Mouse (Mus musculus): Measurements from ENCODE around the gene Mef2a.
"Not testable (repeated sequence)": the region's sequence is repeated elsewhere in the genome, so short reads cannot be mapped to it uniquely, and the experiment has no call there.

Gene Mef2a

DNA sequence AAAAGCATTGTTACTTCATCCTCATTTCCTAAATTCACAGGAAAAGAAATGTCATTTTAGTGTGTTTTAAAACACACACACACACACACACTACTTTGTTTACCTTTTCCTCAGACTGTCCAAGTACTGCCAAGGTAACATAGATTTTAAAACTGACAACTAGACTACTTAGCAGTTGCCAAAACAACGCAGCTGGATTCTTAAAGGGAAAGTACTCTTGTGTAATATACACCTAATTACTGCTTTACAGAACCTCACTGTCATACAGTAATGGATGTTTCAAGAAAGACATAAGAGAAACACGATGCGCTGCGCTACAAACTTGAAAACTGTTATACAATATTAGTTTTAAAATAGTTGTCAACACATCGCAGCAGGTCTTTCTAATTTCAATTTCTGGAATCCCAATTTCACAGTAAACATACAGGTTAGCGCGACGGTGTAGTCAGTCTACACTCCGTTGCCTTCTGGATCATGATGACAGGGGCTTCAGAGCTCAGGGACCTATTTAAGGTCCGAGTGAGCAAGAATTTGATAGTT, 1.2 kb downstream of the Mef2a start:
- DNase-seq (ENCODE audit: low spot score): no peak

GRCm38 (mm10) chr7:67369645-67370044, 3.0 kb downstream of the Mef2a start:
- DNase-seq (ENCODE audit: low spot score): no peak

GRCm38 (mm10) chr7:67368394-67368793, 4.3 kb downstream of the Mef2a start:
- no peak for DNase-seq (ENCODE audit: low spot score)

DNA sequence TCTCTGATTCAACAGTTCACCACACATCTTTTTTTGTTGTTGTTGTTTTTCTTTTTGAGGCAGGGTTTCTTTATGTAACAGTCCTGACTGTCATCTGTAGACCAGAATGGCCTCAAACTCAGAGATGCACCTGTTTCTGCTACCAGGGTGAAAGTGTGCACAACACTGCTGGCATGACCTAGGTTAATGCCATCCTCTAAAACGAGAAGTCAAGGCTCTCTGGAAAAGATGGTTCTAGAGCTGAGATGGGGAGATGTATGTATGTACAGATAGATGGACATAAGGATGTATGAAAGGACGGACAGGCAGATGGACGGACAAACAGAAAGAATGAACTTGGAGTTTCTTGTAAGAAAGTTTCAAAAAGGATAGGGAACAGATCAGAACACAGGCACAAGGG, 12.1 kb downstream of the Mef2a start:
- no peak for DNase-seq (ENCODE audit: low spot score)

DNA sequence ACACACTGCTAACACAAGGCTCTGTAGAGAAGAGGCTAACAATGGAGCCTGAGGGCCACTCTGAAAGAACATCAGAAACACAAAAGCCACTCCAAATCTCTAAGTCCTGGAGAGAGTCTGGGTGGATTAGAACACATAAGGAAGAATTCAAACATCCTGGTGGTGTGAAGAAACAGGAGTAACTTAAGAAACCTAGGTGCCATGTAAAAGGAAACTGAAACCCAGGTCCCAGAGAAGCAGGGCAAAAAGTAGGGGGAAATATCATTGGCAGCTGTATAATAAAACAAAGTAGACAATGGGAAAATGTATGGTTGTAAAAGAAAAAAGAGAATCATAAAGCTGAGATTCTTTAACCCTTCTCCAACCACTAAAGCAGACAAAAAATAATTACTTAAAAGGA, 12.8 kb downstream of the Mef2a start:
- DNase-seq (ENCODE audit: low spot score): no peak

DNA sequence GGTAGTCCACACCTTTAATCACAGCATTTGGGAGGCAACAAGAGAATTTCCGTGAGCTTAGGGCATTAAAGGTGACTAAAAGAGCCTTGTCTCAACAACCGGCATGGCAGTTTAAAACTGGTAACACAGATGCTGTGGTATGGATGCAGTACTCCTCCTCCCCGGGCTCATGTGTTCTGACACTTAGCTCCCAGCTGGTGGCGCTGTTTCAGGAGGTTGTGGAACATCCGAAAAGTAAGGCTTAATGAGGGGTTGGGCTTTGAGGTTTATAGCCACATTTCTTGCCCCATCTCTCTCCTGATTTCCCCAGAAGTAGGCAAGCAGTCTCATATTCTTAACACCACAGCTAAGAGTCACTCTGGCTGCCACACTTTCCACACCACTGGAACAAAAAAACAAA, 16.8 kb downstream of the Mef2a start:
- DNase-seq (ENCODE audit: low spot score): no peak

DNA sequence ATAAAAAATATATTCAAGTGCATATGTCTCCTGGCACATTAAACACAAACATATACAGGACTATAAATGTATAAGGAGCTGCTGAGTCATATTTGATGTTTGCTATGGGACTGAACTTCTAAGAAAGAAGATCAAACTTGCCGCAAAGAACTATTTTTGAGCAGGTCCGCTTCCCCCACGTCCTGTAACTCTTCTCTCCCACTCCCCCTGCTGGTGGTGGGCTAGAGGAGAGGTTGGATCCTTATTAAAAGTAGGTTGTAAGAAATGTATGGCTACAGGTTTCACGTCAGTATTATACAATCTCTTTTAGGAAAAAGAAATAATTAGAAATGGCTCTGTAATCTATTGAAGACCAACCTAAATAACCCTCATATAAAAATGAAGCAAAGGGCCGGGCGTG, 19.0 kb downstream of the Mef2a start:
- DNase-seq (ENCODE audit: low spot score): peak; percentile 23

DNA sequence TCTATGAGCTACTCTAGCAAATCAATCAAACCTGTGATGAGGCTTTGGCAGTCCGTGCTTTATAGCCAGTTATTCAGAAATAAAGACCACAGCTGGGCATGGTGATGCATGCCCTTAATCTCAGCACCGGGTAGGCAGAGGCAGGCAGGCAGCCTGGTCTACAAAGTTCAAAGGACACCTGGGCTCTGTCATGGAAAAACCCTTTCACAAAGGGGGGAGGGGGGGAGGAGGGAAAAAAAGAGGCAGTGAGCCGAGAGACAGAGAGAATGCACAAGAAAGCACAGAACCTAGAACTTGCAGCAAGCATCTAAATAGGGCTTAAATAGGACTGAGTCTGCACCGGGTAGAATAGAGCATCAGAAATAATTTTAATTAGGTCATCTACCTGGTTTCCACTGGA, 19.7 kb downstream of the Mef2a start:
- no peak for DNase-seq (ENCODE audit: low spot score)

DNA sequence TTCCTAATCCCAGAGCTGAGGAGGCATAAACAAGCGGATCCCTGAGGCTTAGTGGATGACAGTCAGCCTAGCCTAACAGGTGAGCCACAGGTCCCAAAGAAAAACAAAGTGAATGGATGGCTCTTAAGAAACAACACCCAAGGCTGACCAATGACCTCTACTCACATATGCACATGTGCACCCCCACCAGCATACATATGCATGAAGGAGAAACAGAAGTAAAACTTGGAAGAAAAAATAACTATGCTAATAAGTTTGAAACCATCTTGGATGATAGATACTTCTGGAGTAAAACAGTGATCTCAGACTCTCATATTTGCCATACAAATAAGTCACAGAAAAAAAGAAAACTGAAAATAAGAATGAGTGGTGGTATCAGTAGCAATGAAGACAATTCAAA, 28.2 kb downstream of the Mef2a start:
- DNase-seq (ENCODE audit: low spot score): no peak

GRCm38 (mm10) chr7:67342067-67342625, 30.5 kb downstream of the Mef2a start:
- DNase-seq (ENCODE audit: low spot score): no peak

DNA sequence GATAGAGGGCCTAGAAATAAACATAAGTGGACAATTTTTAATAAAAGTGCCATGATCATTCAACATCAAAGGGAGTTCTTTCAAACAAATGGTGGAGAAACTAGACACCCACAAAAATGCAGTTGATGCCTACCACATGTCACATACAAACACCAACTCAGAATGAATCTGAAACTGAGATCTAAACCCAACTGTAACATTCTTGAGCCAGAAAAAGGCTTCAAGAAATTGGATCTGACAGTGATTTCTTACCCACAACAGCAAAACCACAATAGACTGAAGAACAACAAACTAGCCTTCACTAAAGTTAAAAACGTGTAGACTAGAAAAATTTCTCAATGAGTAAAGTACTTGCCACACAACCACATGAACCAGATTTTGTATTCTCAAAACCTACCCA, 52.3 kb downstream of the Mef2a start:
- no peak for DNase-seq (ENCODE audit: low spot score)

DNA sequence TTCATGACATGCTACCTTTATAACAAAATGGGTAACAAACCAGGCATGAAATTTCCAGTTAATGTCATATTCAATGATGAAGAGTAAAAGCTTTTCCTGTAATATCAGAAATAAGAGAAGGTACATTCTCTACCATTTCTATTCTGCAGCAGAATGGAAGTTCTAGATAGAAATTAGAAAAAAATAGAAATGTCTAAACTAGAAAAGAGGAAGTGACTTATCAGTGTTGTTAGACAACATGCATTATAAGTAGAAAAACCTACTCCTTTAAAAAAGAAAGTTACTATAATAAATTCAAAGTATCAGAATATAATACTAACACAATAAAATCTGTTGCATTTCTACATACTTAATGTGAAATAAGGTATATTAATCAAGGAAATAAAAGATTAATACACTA, 54.0 kb downstream of the Mef2a start:
- no peak for DNase-seq (ENCODE audit: low spot score)

GRCm38 (mm10) chr7:67313200-67313599, 59.5 kb downstream of the Mef2a start:
- DNase-seq (ENCODE audit: low spot score): no peak

DNA sequence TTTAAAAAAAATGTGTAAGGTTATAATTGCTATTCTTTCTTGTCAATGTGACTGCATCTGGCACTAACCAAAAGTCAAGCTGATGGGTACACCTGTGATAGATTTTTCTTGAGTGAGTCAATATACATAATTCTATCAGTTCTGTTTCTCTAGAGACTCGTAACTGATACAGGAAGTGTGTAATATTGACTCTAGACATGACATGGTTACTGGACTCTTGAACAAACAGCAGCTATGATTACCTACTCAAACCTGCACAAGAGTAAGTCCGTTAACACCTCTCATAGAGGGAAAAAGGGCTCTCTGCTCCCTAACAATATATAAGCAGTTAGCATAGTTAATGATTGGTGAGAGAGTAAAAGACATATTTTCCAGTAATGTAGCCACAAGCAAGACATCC, 62.5 kb downstream of the Mef2a start:
- no peak for DNase-seq (ENCODE audit: low spot score)

DNA sequence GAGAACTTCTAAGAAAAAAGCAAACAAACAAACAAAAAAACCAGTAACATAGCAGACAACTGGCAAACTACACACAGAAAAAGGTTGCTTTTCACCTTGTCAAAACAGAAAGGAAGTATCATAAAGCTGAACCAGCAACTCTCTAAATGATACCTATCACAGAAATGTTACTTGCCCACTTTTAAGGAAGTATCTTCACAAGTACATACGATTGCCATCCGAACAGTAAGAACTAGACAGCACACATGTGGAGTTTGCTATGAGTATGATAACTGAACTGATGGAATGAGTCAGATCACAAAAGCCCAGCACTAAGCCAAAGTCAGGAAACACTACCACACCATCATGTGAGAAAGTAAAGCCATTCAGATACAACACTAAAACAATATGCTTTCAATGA, 64.6 kb downstream of the Mef2a start:
- no peak for DNase-seq (ENCODE audit: low spot score)

GRCm38 (mm10) chr7:67307078-67307477, 65.6 kb downstream of the Mef2a start:
- no peak for DNase-seq (ENCODE audit: low spot score)

DNA sequence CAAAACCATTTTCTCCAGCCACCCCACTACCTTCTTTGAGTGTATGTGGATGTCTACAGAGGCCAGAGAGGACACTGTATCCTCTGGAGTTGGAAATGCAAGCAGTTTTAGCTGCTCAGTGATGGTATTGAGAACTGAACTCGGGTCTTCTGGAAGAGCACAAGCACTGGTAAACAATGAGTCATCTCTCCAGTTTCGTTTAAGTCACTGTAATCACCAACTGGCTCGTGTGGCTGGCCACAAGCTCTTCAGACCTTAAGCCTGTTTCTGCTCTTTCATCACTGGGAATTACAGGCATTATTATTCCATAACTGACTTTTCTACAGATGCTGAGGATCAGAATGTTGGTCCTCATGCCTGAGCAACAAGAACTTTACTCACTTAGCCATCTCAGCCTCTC, 67.7 kb downstream of the Mef2a start:
- DNase-seq (ENCODE audit: low spot score): no peak

- DNase-seq (ENCODE audit: low spot score): no peak
These were observed 76.2 kb downstream of the Mef2a start for GRCm38 (mm10) chr7:67296419-67296818.

DNA sequence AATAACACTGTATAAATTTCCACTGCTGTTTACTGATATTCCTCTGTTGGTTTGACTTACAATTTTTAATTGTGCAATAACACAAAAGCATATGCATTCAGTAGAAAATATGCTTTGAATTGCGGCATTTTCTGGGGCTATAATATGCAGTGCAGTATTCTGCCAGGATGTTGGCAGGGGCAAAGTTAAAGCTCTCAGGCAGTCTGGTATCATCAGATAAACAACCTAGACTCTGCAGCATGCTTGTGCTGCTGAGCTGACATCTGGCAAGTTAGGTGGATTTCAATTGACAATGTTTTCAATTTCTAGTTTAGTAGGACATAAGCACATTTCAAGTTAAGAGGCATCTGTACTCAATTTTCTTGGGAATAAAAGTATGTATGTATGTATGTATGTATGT, 81.3 kb downstream of the Mef2a start:
- no peak for DNase-seq (ENCODE audit: low spot score)

GRCm38 (mm10) chr7:67287456-67287855, 85.2 kb downstream of the Mef2a start:
- no peak for DNase-seq (ENCODE audit: low spot score)

DNA sequence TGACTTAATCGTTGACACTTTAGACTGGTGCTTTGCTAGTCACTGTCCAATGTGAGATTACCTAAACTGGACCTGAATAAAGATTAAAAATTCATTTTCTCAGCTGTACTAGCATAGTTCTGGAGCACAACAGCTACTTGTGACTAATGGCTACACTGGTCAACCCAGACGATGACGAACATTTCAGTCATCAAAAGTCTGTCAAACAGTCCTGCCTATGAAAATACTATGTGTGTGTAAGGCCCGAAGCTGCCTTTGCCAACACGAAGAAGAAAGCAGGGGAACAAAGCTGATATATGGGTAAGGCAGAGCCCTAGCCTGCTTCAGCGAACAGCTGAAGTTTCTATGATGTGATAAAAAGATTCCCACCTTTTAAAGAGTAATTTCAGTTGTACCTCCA, 89.1 kb downstream of the Mef2a start:
- no peak for DNase-seq (ENCODE audit: low spot score)

GRCm38 (mm10) chr7:67270447-67270846, 102.2 kb downstream of the Mef2a start:
- not testable (repeated sequence) for DNase-seq (ENCODE audit: low spot score)

GRCm38 (mm10) chr7:67259828-67260563, 112.7 kb downstream of the Mef2a start:
- DNase-seq (ENCODE audit: low spot score): peak; percentile 69

DNA sequence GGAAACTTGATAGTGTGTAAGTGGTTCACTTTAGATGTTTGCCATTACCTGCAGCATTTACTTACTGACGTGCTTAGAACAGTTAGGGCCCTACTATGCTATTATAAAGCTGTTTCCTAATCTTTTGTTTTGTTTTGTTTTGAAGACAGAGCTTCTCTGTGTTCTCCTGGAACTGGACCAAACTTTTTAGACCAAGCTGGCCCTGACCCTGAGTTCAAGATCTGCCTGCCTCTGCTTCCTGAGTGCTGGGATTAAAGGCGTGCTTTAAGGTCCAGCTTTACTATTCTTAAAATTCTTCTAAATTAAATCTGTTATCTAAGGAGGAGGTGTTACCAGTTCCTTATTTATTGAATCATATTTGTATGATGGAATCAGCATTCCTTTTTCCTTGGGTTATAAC, 126.6 kb downstream of the Mef2a start:
- no peak for DNase-seq (ENCODE audit: low spot score)
